Mouse (Mus musculus): ENCODE measurements at regions not wholly inside any gene's neighbourhood (a gene's known extent, or its start where the extent isn't known, plus 50 kb on each side); places are given as distances from the start of the nearest gene placed in this dataset.
A peak's percentile ranks its signal among the peaks of the same experiment; 100 is the strongest.

DNA sequence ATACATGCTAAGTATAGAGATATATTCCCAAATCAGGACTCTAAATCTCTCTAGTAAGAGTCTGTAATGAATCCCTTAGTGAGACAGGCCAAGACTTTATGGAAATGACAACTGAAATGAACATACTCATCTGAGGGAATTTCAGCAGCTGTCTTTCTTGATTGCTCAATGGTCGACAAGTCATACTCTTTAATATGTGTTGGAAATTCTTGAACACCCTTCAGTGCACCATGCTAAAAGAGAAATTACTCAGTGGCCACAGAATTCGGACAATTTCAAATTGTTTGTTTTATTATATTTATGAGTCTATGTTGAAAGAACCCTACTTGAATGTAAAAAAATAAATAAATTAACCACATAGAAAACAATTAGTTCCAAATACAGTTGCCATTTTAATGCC, 802.1 kb downstream of the Nr2f2 start:
- no peak for DNase-seq

DNA sequence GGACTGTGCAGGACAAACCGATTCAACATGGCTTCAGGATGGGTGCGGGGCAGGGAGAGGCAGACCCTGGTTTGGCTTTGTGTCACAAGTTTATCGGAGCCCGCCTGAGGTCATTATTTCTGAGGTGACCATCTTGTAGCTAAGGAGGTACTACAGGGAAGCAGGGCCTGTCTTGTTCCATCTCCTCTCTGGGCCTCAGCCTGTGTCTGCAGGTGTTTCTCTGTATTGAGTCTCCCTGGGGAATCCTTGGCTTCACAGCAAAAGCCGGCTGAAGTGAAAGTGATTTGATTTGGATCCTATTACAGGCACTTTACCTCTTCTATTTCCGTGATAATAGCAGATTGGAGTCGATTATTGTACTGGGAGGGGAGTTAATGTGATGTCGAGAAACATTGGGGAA, 805.7 kb upstream of the Arrdc4 start:
- no peak for DNase-seq

DNA sequence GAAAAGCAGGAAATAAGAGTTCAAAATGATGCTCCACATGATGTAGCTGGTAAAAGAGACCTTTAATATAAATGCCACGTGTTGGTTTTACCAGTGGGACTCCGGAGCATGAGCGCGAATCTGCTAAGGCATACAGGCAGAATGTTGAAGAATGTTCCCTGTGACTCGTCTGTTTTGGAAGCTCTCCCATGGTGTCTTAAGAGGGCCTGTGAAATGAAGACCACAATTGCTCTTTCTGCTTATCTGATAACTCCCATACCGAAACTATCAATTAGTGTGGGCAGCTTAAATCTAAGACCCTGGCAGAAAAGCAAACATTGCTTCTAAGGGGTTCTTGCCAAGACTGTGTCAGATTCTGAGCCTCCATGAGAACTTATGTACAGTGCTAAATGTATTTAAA, 804.9 kb upstream of the Arrdc4 start:
- no peak for DNase-seq

DNA sequence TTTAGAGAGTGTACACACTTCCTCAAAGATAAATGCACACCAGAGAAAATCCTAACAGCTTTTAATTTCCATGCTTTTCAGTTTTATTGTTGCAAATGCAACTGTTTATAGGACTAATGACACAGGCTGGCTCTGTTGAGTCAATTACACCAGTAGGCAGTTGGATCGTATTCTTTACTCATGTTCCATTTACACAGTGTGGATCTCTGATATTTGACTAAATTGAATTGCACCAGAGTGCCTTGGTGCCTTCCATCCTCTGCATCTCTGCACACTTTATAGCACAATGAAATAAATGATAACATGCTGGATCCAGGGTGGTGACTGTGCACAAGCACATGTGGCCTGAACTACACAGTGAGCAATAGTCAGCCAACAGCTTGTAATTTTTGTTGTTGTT, 787.0 kb upstream of the Arrdc4 start:
- DNase-seq, result no peak

- DNase-seq, result no peak
Observed at GRCm38 (mm10) chr7:69513966-69514365, 764.9 kb upstream of the Arrdc4 start.

GRCm38 (mm10) chr7:69510389-69510788, 761.3 kb upstream of the Arrdc4 start:
- peak; percentile 13 for DNase-seq

DNA sequence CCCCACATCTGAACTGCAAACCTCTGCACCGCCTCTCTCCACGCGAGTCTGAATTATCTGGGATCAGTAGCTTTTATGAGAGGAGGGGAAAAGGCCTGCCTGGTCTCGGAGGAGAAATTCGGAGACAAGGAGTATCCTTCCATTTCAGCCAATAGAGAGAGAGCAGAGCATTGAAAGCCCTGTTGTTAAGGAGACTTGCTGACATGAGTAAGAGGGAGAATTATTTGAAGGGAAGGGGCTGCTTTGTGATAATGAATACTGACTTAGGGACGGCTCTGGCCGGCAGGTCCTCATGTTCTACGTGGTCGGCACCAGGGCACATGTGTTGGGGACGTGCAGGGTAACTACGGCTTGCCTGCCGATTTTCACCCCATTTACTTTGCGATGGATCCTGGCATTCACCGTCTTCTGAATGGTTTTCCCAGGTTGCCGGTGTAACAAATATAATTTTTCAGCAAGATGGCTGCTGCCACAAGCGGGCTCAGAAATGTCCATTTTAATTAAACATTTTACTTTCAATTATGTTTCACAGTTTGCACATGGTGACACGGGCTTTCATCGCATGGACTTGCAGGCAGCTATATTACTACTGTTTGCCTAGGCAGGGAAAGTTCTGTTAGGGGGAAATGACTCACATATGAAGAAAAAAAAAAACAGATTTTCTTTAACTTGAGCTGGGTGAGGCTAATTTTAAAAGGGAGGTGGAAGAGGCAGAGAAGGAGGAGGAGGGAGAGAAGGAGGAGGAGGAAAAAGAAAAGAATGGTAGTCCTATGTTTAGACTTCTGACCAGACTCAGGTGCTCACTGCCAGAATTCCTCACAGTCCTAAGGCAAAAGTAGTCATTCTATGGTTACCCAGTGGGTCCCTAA, 744.3 kb upstream of the Arrdc4 start:
- peak; percentile 19 for DNase-seq

DNA sequence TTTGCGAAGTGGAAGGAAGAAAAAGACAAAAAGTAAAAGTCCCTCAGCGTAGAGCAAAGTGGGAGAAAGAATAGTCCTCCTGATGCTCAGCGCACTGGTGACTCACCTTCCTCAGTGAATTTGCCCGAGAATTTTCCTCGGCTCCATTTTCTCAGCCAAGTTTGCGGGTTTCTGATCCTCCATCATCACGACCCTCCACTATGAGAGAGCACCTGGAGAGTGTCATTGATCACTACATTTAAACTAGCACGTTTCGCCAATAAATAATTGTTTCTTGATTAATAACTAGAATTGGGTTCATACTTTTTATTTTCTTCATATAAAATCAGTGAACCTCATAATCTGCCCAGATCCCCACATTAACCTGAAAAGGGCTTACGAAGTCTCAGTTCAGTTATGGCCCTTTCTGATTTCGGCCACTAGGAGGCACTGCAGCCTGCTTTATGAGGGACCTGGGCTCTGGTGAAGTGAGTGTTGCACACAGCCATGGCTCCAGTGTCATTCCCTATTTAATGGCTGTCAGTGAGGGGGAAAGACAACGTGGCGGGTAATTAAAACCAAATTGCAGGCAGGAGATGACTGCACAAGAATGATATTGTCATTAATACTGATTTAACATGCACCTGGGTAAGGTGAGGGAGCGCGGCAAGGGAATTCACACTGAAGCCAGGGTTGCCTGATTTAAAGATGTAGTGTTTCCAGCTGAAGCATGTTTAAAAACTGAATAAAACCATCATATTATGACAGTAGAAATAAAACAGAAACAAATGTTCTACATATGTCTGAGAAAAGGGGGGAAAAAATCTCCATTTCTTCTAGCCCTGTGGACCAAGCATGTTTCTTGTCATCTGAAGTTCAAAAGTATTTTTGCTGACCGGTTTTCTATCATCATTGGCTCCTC, 741.8 kb upstream of the Arrdc4 start:
- DNase-seq, result peak; percentile 79

- DNase-seq, result no peak
Observed at GRCm38 (mm10) chr7:69488630-69489029, 739.6 kb upstream of the Arrdc4 start.

DNA sequence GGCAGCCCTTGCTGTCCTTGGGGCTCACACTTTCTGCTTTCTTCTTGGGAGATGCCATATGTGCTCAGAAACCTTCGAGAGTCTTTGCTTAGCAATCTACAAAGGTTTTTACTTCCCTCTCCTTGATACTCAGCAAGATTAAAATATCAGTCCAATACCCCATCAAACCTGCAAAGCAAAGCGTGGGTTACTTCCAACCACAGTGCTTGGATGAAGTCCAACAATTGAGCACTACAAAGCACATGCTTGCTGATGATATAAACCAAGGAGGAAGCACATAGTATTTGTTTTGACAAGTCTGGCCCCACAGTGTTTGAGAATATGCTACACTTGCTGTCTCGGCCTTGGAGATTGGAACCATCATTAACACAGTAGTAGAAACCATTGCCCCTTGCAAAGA, 738.1 kb upstream of the Arrdc4 start:
- DNase-seq, result no peak

DNA sequence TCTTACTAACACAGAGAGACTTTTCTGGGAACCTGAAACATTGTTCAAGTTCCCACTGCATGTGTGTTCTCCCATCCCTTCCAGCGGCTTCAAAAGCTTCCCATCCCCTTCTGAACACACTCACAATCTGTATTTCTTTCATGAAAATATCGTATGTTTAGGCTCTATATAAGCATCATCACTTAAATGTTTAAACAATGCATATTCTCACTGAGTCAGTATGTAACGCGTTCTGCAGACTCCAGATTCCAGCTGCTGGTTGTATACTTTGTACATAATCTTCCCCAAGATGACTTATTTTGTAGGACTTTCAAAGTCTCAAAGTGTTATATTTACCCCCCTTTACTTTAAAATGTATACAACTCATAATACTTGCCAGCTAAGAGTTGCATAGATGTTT, 735.5 kb upstream of the Arrdc4 start:
- no peak for DNase-seq

Data from right cerebral cortex, postnatal 25 days (tissue).